In the genomic region with DNA sequence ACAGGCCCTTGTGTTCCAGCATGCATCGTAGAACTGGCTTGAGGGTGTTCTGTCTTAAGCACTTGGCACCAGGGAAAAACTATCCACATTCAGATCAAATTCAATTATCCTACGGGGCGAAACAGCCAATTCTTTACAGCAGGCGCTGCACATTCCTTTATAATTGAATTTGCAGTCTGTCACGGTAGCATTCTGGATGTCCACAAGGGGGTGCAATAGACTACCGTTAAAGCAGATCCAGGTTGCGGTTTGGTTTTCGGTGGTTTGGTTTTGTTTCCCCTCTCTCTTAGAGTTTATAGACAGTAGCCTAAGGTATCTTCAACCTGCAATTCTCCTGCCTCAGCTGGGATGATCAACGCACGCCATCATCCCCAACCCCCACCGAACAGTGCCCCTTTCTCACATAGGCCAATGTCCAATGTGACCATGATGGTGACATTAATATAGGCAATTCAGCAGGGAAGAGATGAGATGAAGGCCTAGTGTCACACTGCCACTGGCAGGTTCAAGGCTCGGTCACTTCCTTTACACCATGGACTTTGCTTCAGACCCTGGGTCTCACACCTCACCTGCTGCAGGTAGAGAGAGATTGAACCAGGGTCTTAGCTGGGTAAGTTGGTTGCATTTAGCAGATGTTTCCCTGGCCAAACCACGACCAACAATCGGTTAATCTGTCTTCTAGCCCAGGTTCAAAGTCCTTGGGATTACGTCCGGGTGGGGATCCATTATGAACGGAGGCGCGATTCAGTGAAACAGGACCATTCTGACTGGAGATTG, we compare ENCODE assay signal across 10 mouse cellular contexts. TPM values are rescaled to one million over a fixed set of nuclear protein-coding genes. Genes with fewer than 3 reads are reported as not detected.
DNase-seq lines count a peak whose midpoint lies in the region; ATAC-seq lines count a peak whose summit lies in the region.
"Had no signal": no experiment of that assay in that cellular context is flagged by ENCODE, and none has a peak within 500 bp of the region (broad histone marks: within the 10 kb centered on the region; RNA-seq: fewer than 3 reads in every experiment).

No protein-coding gene starts in this region.

- no peak overlapping the region for H3K27ac ChIP-seq in kidney, embryonic 15.5 days
- no peak overlapping the region for H3K27ac ChIP-seq in limb, embryonic 10.5 days
- H3K27ac ChIP-seq: embryonic facial prominence, embryonic 12.5 days; lung, embryonic 15.5 days had no signal

- H3K9ac ChIP-seq in kidney, embryonic 15.5 days, result no peak overlapping the region
- H3K9ac ChIP-seq: embryonic facial prominence, embryonic 12.5 days; lung, embryonic 15.5 days had no signal

- no peak for ATAC-seq in kidney, embryonic 15.5 days (replicated peaks; ENCODE audit: low FRiP score)

- peak; percentile 24 for DNase-seq in kidney, adult 11 months
- peak; percentile 89 for DNase-seq in MN1 (ENCODE audit: low spot score)
- DNase-seq in embryo, embryonic 10 days (ENCODE audit: low spot score), result peak; percentile 86
- peak; percentile 50 for DNase-seq in heart, postnatal 4 days
- DNase-seq in limb, embryonic 10.5 days (ENCODE audit: low spot score), result peak; percentile 65
- peak; percentile 88 for DNase-seq in naive thymus-derived CD4-positive, alpha-beta T cell, adult 2 months (ENCODE audit: low read depth)
- no peak for DNase-seq in c-Kit-positive CD71-positive TER-119-positive erythroid progenitor cells, embryonic 14.5 days (ENCODE audit: low spot score)

- 51% methylated on average over 19 of the region's 19 CpGs for WGBS in kidney, embryonic 15.5 days
- 54% methylated on average over 19 of the region's 19 CpGs for WGBS in limb, embryonic 10.5 days

- H3K9me3 ChIP-seq in kidney, embryonic 15.5 days (replicated peaks), result no peaks in the 10 kb centered on the region
- no peaks in the 10 kb centered on the region for H3K9me3 ChIP-seq in limb, embryonic 10.5 days (replicated peaks)
- H3K9me3 ChIP-seq: embryonic facial prominence, embryonic 12.5 days; lung, embryonic 15.5 days had no signal

- H3K4me2 ChIP-seq in kidney, embryonic 15.5 days, result no peak overlapping the region
- H3K4me2 ChIP-seq: embryonic facial prominence, embryonic 12.5 days; lung, embryonic 15.5 days had no signal

- H3K36me3 ChIP-seq in kidney, embryonic 15.5 days, result peaks cover 17% of the 10 kb centered on the region; the same call in 1 of the 2 replicates
- 0 out of 2 replicates have a peak, but pooled peaks cover 2% of the 10 kb centered on the region for H3K36me3 ChIP-seq in limb, embryonic 10.5 days

- peaks cover 21% of the 10 kb centered on the region for H3K4me1 ChIP-seq in kidney, embryonic 15.5 days
- H3K4me1 ChIP-seq in limb, embryonic 10.5 days, result peaks cover 17% of the 10 kb centered on the region

- H3K4me3 ChIP-seq in kidney, embryonic 15.5 days (replicated peaks), result no peak overlapping the region
- H3K4me3 ChIP-seq in limb, embryonic 10.5 days, result no peak overlapping the region
- H3K4me3 ChIP-seq: embryonic facial prominence, embryonic 12.5 days; lung, embryonic 15.5 days had no signal

- peaks cover 20% of the 10 kb centered on the region; the same call in 1 of the 2 replicates for H3K27me3 ChIP-seq in kidney, embryonic 15.5 days
- peaks cover 15% of the 10 kb centered on the region; the same call in 1 of the 2 replicates for H3K27me3 ChIP-seq in limb, embryonic 10.5 days (ENCODE audit: low read depth, poor library complexity, severe bottlenecking)

RNA-seq across cellular contexts. Expression of a gene that starts 12.2 kb away (rescaled TPM):
- 54.4 and 58.4 TPM in 2 replicates for polyA plus RNA-seq in kidney, embryonic 15.5 days (2015; fragmentation: Nextera tagmentation; extraction: Ambion mirVana)
- total RNA-seq in heart, postnatal 4 days (2021), result 10 to 100 TPM; 24.3 to 28.7 TPM
- polyA plus RNA-seq in limb, embryonic 10.5 days (2016; fragmentation: Nextera tagmentation; extraction: Ambion mirVana), result 31.5 and 36.0 TPM in 2 replicates

RNA-seq across cellular contexts. Expression of a gene that starts 12.8 kb away (rescaled TPM):
- polyA plus RNA-seq in kidney, embryonic 15.5 days (2015; fragmentation: Nextera tagmentation; extraction: Ambion mirVana), result 0.66 and 0.69 TPM in 2 replicates
- under 1 TPM; 0.29 to 0.69 TPM for total RNA-seq in heart, postnatal 4 days (2021)
- 1.0 and 1.1 TPM in 2 replicates for polyA plus RNA-seq in limb, embryonic 10.5 days (2016; fragmentation: Nextera tagmentation; extraction: Ambion mirVana)
